Mouse (Mus musculus): ENCODE measurements around the gene T2. TPM values are rescaled to one million over a fixed set of nuclear protein-coding genes. Genes with fewer than 3 reads are reported as not detected.
"Not testable (repeated sequence)": the region's sequence is repeated elsewhere in the genome, so short reads cannot be mapped to it uniquely, and the experiment has no call there.

The T2 gene
- polyA plus RNA-seq, 1 experiment from 2014 or later: 0.75 TPM

- no peaks in the 10 kb centered on the region for H3K36me3 ChIP-seq
- H3K9me3 ChIP-seq (replicated peaks): no peaks in the 10 kb centered on the region
- peaks cover 70% of the 10 kb centered on the region for H3K4me1 ChIP-seq
- H3K4me3 ChIP-seq: no peak overlapping the region
- WGBS: 26% methylated on average over 13 of the region's 13 CpGs
- DNase-seq (ENCODE audit: low spot score): no peak
- 0 out of 2 replicates have a peak, but pooled peaks cover 13% of the 10 kb centered on the region for H3K27me3 ChIP-seq (ENCODE audit: low read depth, poor library complexity, severe bottlenecking)
- H3K27ac ChIP-seq: peak overlapping the region; percentile 90
These were observed 14.9 kb downstream of the T2 start for GRCm38 (mm10) chr17:8370634-8371229.

- Histone ChIP-seq H3K27ac (peak overlapping the region; percentile 90), H3K4me1 (peaks cover 81% of the 10 kb centered on the region), H3K9me3 (replicated peaks) (no peaks in the 10 kb centered on the region), H3K36me3 (no peaks in the 10 kb centered on the region), H3K27me3 (ENCODE audit: low read depth, poor library complexity, severe bottlenecking) (0 out of 2 replicates have a peak, but pooled peaks cover 13% of the 10 kb centered on the region), H3K4me3 (peak overlapping the region; percentile 45)
- DNase-seq (ENCODE audit: low spot score): peak; percentile 88
- WGBS: 0% methylated on average over 7 of the region's 7 CpGs
These were observed 16.0 kb downstream of the T2 start for GRCm38 (mm10) chr17:8371834-8372233.

GRCm38 (mm10) chr17:8372286-8373046, 16.7 kb downstream of the T2 start:
- Histone ChIP-seq H3K36me3 (no peaks in the 10 kb centered on the region), H3K27me3 (ENCODE audit: low read depth, poor library complexity, severe bottlenecking) (0 out of 2 replicates have a peak, but pooled peaks cover 13% of the 10 kb centered on the region), H3K27ac (peak overlapping the region; percentile 90), H3K9me3 (replicated peaks) (no peaks in the 10 kb centered on the region), H3K4me1 (peaks cover 81% of the 10 kb centered on the region), H3K4me3 (peak overlapping the region; percentile 45)
- DNase-seq (ENCODE audit: low spot score): peak; percentile 88
- 4% methylated on average over 18 of the region's 18 CpGs for WGBS

- DNase-seq (ENCODE audit: low spot score): no peak
- no peaks in the 10 kb centered on the region for H3K27me3 ChIP-seq (ENCODE audit: low read depth, poor library complexity, severe bottlenecking)
- peaks cover 55% of the 10 kb centered on the region for H3K4me1 ChIP-seq
- H3K27ac ChIP-seq: no peak overlapping the region; the same call in 1 of the 2 replicates
- no peaks in the 10 kb centered on the region for H3K36me3 ChIP-seq
- no peaks in the 10 kb centered on the region for H3K9me3 ChIP-seq (replicated peaks)
- H3K4me3 ChIP-seq: no peak overlapping the region
- 49% methylated on average over 5 of the region's 5 CpGs for WGBS
These were observed 21.5 kb downstream of the T2 start for GRCm38 (mm10) chr17:8377298-8377697.

GRCm38 (mm10) chr17:8385441-8385840, 29.6 kb downstream of the T2 start:
- DNase-seq (ENCODE audit: low spot score): no peak
- WGBS: 96% methylated on average over 2 of the region's 2 CpGs
- no peaks in the 10 kb centered on the region for H3K36me3 ChIP-seq
- H3K4me3 ChIP-seq: no peak overlapping the region
- H3K27ac ChIP-seq: no peak overlapping the region
- peaks cover 39% of the 10 kb centered on the region for H3K27me3 ChIP-seq (ENCODE audit: low read depth, poor library complexity, severe bottlenecking)
- peaks cover 24% of the 10 kb centered on the region for H3K4me1 ChIP-seq
- H3K9me3 ChIP-seq (replicated peaks): no peaks in the 10 kb centered on the region

GRCm38 (mm10) chr17:8388463-8388862, 32.7 kb downstream of the T2 start:
- Histone ChIP-seq H3K4me1 (peaks cover 48% of the 10 kb centered on the region), H3K27me3 (ENCODE audit: low read depth, poor library complexity, severe bottlenecking) (peaks cover 60% of the 10 kb centered on the region), H3K27ac (peak overlapping the region; percentile 83), H3K4me3 (peak overlapping the region; percentile 48), H3K36me3 (no peaks in the 10 kb centered on the region), H3K9me3 (replicated peaks) (no peaks in the 10 kb centered on the region)
- under 1% methylated on average over 13 of the region's 13 CpGs for WGBS
- DNase-seq (ENCODE audit: low spot score): peak; percentile 75

GRCm38 (mm10) chr17:8388990-8389789, 33.4 kb downstream of the T2 start:
- Histone ChIP-seq H3K36me3 (no peaks in the 10 kb centered on the region), H3K27me3 (ENCODE audit: low read depth, poor library complexity, severe bottlenecking) (peaks cover 60% of the 10 kb centered on the region), H3K4me1 (peaks cover 48% of the 10 kb centered on the region), H3K27ac (peak overlapping the region; percentile 83), H3K9me3 (replicated peaks) (no peaks in the 10 kb centered on the region), H3K4me3 (peak overlapping the region; percentile 48)
- WGBS: under 1% methylated on average over 28 of the region's 28 CpGs
- peak; percentile 73 for DNase-seq (ENCODE audit: low spot score)

- Histone ChIP-seq H3K4me1 (peaks cover 48% of the 10 kb centered on the region), H3K36me3 (no peaks in the 10 kb centered on the region), H3K9me3 (replicated peaks) (no peaks in the 10 kb centered on the region), H3K27ac (peak overlapping the region; percentile 83), H3K4me3 (peak overlapping the region; percentile 48), H3K27me3 (ENCODE audit: low read depth, poor library complexity, severe bottlenecking) (peaks cover 60% of the 10 kb centered on the region)
- WGBS: 4% methylated on average over 10 of the region's 10 CpGs
- DNase-seq (ENCODE audit: low spot score): no peak
These were observed 34.0 kb downstream of the T2 start for GRCm38 (mm10) chr17:8389790-8390095.

- peaks cover 49% of the 10 kb centered on the region for H3K4me1 ChIP-seq
- H3K27ac ChIP-seq: no peak overlapping the region
- no peaks in the 10 kb centered on the region for H3K36me3 ChIP-seq
- H3K9me3 ChIP-seq (replicated peaks): no peaks in the 10 kb centered on the region
- peaks cover 60% of the 10 kb centered on the region for H3K27me3 ChIP-seq (ENCODE audit: low read depth, poor library complexity, severe bottlenecking)
- DNase-seq (ENCODE audit: low spot score): no peak
- no peak overlapping the region for H3K4me3 ChIP-seq
- 53% methylated on average over 4 of the region's 4 CpGs for WGBS
These were observed 34.7 kb downstream of the T2 start for GRCm38 (mm10) chr17:8390487-8390886.

- 19% methylated on average over 4 of the region's 4 CpGs for WGBS
- peak; percentile 77 for DNase-seq (ENCODE audit: low spot score)
- peaks cover 52% of the 10 kb centered on the region for H3K4me1 ChIP-seq
- no peaks in the 10 kb centered on the region for H3K36me3 ChIP-seq
- peak overlapping the region; percentile 81 for H3K27ac ChIP-seq
- peaks cover 20% of the 10 kb centered on the region for H3K27me3 ChIP-seq (ENCODE audit: low read depth, poor library complexity, severe bottlenecking)
- peak overlapping the region; percentile 2; the same call in 1 of the 2 replicates for H3K4me3 ChIP-seq
- H3K9me3 ChIP-seq (replicated peaks): no peaks in the 10 kb centered on the region
These were observed 40.6 kb downstream of the T2 start for GRCm38 (mm10) chr17:8396371-8396770.

- Histone ChIP-seq H3K4me1 (peaks cover 37% of the 10 kb centered on the region), H3K27me3 (ENCODE audit: low read depth, poor library complexity, severe bottlenecking) (peaks cover 8% of the 10 kb centered on the region; the same call in 1 of the 2 replicates), H3K36me3 (no peaks in the 10 kb centered on the region), H3K9me3 (replicated peaks) (no peaks in the 10 kb centered on the region), H3K27ac (peak overlapping the region; percentile 81; the same call in 1 of the 2 replicates), H3K4me3 (no peak overlapping the region)
- DNase-seq (ENCODE audit: low spot score): no peak
- WGBS: 69% methylated on average over 2 of the region's 2 CpGs
These were observed 42.2 kb downstream of the T2 start for GRCm38 (mm10) chr17:8397946-8398345.

GRCm38 (mm10) chr17:8403932-8404331, 48.1 kb downstream of the T2 start:
- H3K9me3 ChIP-seq (replicated peaks); DNase-seq (ENCODE audit: low spot score); H3K4me3 ChIP-seq; H3K27me3 ChIP-seq (ENCODE audit: low read depth, poor library complexity, severe bottlenecking); H3K36me3 ChIP-seq; H3K27ac ChIP-seq: not testable (repeated sequence)
- 58% methylated on average over 8 of the region's 8 CpGs for WGBS
- H3K4me1 ChIP-seq: peaks cover 41% of the 10 kb centered on the region

GRCm38 (mm10) chr17:8406285-8406684, 50.5 kb downstream of the T2 start:
- H3K27me3 ChIP-seq (ENCODE audit: low read depth, poor library complexity, severe bottlenecking): no peaks in the 10 kb centered on the region
- H3K27ac ChIP-seq: peak overlapping the region; percentile 68
- 37% methylated on average over 6 of the region's 6 CpGs for WGBS
- H3K9me3 ChIP-seq (replicated peaks): no peaks in the 10 kb centered on the region
- H3K36me3 ChIP-seq: no peaks in the 10 kb centered on the region
- peaks cover 51% of the 10 kb centered on the region for H3K4me1 ChIP-seq
- peak overlapping the region; percentile 11; the same call in 1 of the 2 replicates for H3K4me3 ChIP-seq
- DNase-seq (ENCODE audit: low spot score): peak; percentile 62

All from limb, embryonic 10.5 days (tissue).